Mouse (Mus musculus): Measurements from ENCODE around the gene Oasl2. TPM values are rescaled to one million over a fixed set of nuclear protein-coding genes. Genes with fewer than 3 reads are reported as not detected.
A peak's percentile ranks its signal among the peaks of the same experiment; 100 is the strongest.
"Not testable (repeated sequence)": the region's sequence is repeated elsewhere in the genome, so short reads cannot be mapped to it uniquely, and the experiment has no call there.

Gene Oasl2
- total RNA-seq (2021): 1 to 10 TPM; 5.1 to 5.3 TPM
- long read RNA-seq, experiment 1, partial matches to known transcripts: 0 of 2 reads
- long read RNA-seq, experiment 1, other reads (novel, unspliced or antisense): 0 of 2 reads
- long read RNA-seq, experiment 2, partial matches to known transcripts: 0 of 3 reads
- long read RNA-seq, experiment 2, other reads (novel, unspliced or antisense): 2 of 3 reads

GRCm38 (mm10) chr5:114896688-114897373 lies at the start of gene Oasl2:
Gene Oasl2, plus strand, starts transcription at chr5:114896936.
- intact Hi-C loops (cut with DNase I): no loop called here
- no peak for DNase-seq

- no peak for DNase-seq
Measured at GRCm38 (mm10) chr5:114851565-114852236, 45.0 kb upstream of the Oasl2 start.

GRCm38 (mm10) chr5:114853364-114853763 lies 43.4 kb upstream of the Oasl2 start, which contains the start of gene 4930519G04Rik:
Gene 4930519G04Rik, plus strand, starts transcription at chr5:114853664.
- intact Hi-C loops (cut with DNase I); DNase-seq: not testable (repeated sequence)

More at GRCm38 (mm10) chr5:114851565-114852236, 45.0 kb upstream of the Oasl2 start:
- intact Hi-C loops (cut with DNase I): no loop called here

- DNase-seq: no peak
- intact Hi-C loops (cut with DNase I): loop anchor here (2.0 kb wide), 1 partner anchor 34 kb away; no protein-coding TSS in a partner anchor
Measured at GRCm38 (mm10) chr5:114858582-114858981, 38.2 kb upstream of the Oasl2 start, which contains the start of gene Gm9936. Gene Gm9936, minus strand, starts transcription at chr5:114858682.

- intact Hi-C loops (cut with DNase I): loop anchor here (2.0 kb wide), 1 partner anchor 34 kb away; no protein-coding TSS in a partner anchor
- peak; percentile 73 to 80 for DNase-seq
Measured at GRCm38 (mm10) chr5:114859253-114859652, 37.5 kb upstream of the Oasl2 start.

GRCm38 (mm10) chr5:114861730-114862129 lies 35.0 kb upstream of the Oasl2 start:
- intact Hi-C loops (cut with DNase I): no loop called here
- no peak for DNase-seq

GRCm38 (mm10) chr5:114864813-114865212 lies 31.9 kb upstream of the Oasl2 start:
- no peak for DNase-seq
- intact Hi-C loops (cut with DNase I): no loop called here

- intact Hi-C loops (cut with DNase I): no loop called here
- no peak for DNase-seq
Measured at GRCm38 (mm10) chr5:114865279-114865678, 31.5 kb upstream of the Oasl2 start.

GRCm38 (mm10) chr5:114875858-114876257 lies 20.9 kb upstream of the Oasl2 start:
- peak in 1 of 2 experiments; percentile 13 for DNase-seq
- intact Hi-C loops (cut with DNase I): no loop called here

GRCm38 (mm10) chr5:114876331-114876730 lies 20.4 kb upstream of the Oasl2 start:
- DNase-seq: no peak
- intact Hi-C loops (cut with DNase I): no loop called here

GRCm38 (mm10) chr5:114877487-114877886 lies 19.2 kb upstream of the Oasl2 start:
- intact Hi-C loops (cut with DNase I): no loop called here
- no peak for DNase-seq

GRCm38 (mm10) chr5:114879399-114879798 lies 17.3 kb upstream of the Oasl2 start:
- intact Hi-C loops (cut with DNase I): no loop called here
- DNase-seq: no peak

- intact Hi-C loops (cut with DNase I); DNase-seq: not testable (repeated sequence)
Measured at GRCm38 (mm10) chr5:114882319-114882718, 14.4 kb upstream of the Oasl2 start.

- no peak for DNase-seq
- intact Hi-C loops (cut with DNase I): no loop called here
Measured at GRCm38 (mm10) chr5:114883022-114883421, 13.7 kb upstream of the Oasl2 start.

- intact Hi-C loops (cut with DNase I): no loop called here
- DNase-seq: no peak
Measured at GRCm38 (mm10) chr5:114886801-114887200, 9.9 kb upstream of the Oasl2 start.

- intact Hi-C loops (cut with DNase I): no loop called here
- DNase-seq: no peak
Measured at GRCm38 (mm10) chr5:114888995-114889394, 7.7 kb upstream of the Oasl2 start.

- intact Hi-C loops (cut with DNase I): no loop called here
- no peak for DNase-seq
Measured at GRCm38 (mm10) chr5:114895542-114895941, 1.2 kb upstream of the Oasl2 start.

GRCm38 (mm10) chr5:114897374-114897793 lies 648 bp downstream of the Oasl2 start:
- intact Hi-C loops (cut with DNase I): no loop called here
- peak; percentile 38 to 43 for DNase-seq

GRCm38 (mm10) chr5:114898857-114899256 lies 2.1 kb downstream of the Oasl2 start:
- intact Hi-C loops (cut with DNase I): no loop called here
- DNase-seq: no peak

- intact Hi-C loops (cut with DNase I): loop anchor here (5.0 kb wide), 1 partner anchor 195 kb away; the partner anchor contains the start of gene Tchp
- peak; percentile 33 to 52 for DNase-seq
Measured at GRCm38 (mm10) chr5:114902413-114902812, 5.7 kb downstream of the Oasl2 start.
